Mouse (Mus musculus) thymus, adult 2 months (tissue): ENCODE results near the gene Tm4sf19.

Source experiments
- CTCF ChIP-seq: fragments of 200-500 bp; IDR thresholded peaks from 2 replicates; pipeline ENCODE4 v1.5.1; 2012; ENCODE audit warnings: mild to moderate bottlenecking, control low read depth, low read length, moderate library complexity, borderline replicate concordance; ENCODE audit not compliant: control insufficient read depth, poor library complexity, insufficient read depth; ENCODE audit errors: extremely low read depth
- POLR2A ChIP-seq: fragments of 200-500 bp; IDR thresholded peaks from 2 replicates; pipeline ENCODE4 v1.6.1; 2012; ENCODE audit warnings: mild to moderate bottlenecking, low read length, control low read depth, moderate library complexity; ENCODE audit not compliant: control insufficient read depth, poor library complexity, insufficient read depth; ENCODE audit errors: extremely low read depth

DNA sequence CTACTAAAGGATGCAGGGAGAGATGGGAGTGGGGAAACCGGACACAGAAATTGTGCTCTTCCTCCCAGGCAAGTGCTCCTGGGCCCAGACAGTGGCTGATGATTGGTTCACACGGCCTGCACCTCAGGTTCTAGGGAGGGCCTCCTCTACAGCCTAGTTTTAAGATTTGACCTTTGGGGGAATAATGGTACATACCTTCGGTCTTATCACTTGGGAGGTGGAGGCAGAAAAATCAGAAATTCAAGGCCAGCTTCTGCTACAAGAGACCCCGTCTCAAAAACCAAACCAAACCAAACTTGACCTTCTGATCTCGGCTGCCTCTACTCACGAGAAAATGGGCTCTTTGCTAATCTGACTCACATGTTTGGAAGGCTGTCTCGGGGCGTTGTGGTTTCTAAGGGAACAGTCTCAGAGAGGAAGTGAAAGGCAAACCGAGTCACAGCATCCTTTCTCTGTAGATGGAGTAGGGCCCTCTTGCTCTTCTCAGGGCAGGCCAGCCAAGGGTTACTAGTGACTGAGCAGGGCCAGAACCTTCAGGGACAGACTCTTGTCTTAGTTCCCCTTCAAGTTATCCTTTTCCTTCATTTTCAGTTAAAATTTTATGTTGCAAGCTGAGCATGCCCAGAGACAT lies 1.1 kb downstream of the Tm4sf19 start:
- no peak for TF ChIP-seq CTCF
- no peak for TF ChIP-seq POLR2A
